Mouse (Mus musculus): ENCODE data around the gene Tnfrsf22. TPM values are rescaled to one million over a fixed set of nuclear protein-coding genes. Genes with fewer than 3 reads are reported as not detected.

The Tnfrsf22 gene
- 1.4 TPM for polyA plus RNA-seq (2014; fragmentation: Illumina TruSeq; extraction: RNeasy Lipid Tissue Mini Kit (QIAGEN cat#74804); ENCODE audit: low read depth, low replicate concordance)

DNA sequence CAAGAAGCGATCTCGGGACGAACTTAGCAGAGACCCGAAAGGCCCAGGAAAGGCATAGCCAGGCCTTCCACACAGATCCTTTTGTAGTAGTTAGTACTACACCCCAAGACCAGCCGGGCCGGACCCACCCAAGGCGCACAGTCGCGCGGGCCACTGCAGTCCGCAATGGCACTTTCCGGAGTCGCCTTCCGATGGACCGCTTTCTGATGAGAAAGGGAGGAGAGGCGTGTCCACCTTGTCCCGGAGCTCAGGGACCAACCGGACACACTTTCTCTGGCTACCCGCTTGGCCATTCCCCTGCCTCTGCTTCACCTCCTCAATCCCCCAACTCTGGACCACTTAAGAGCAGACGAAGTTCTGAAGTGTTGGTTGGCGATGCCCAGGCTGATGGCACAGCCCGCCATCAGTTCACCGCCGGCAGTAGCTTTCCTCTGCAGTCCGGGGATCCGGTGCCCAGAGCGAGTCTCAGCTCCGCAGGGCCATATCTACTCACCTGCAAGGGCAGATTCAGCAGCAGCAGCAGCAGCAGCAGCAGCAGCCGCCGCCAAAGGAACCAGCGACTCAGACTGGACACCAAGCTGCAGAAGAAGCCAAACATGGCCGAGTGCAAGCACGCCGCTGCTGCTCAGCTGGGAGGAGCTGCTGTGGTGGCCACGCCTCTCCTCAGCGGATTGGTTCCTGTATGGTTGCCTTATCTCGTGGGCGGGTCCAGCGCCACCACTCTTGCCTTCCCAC lies at the start of gene Tnfrsf22:
TSS of gene Tnfrsf22 (minus strand) at position 628 of the 735 bp plus-strand sequence.

DNA sequence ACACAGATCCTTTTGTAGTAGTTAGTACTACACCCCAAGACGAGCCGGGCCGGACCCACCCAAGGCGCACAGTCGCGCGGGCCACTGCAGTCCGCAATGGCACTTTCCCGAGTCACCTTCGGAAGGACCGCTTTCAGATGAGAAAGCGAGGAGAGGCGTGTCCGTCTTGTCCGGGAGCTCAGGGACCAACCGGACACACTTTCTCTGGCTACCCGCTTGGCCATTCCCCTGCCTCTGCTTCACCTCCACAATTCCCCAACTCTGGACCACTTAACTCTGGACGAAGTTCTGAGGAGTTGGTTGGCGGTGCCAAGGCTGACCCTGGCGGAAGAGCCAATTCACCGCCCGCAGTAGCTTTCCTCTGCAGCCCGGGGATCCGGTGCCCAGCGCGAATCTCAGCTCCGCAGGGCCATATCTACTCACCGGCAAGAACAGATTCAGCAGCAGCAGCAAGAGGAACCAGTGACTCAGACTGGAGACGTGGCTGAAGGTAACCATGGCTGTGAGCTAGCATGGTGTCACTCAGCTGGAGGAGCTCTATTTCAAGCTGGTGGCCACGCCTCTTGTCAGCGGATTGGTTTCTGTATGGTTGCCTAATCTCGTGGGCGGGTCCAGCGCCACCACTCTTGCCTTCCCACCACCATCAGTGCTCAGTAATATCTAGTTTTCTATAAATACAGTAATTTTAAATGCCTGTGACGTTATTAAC lies 36.1 kb upstream of the Tnfrsf22 start, which contains the start of gene Tnfrsf23:
TSS of gene Tnfrsf23 (minus strand) at position 514 of the 709 bp plus-strand sequence.

DNA sequence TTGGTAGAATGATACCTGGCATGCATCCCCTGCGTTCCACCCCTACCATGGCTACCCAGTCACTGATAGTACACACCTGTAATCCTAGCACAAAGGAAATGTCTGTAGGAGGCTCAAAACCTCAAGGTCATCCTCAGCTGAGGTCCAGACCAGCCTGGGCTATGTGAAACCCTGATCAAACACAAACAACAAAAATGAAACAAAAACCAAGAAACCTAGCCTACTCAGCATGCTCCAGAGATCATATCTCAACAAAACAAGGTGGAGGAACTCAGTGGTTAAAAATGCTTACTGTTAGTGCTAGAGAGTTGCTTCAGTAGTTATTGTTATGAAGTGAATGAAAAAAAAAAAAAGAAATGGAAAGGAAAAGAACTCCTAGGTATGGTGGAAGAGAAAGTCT lies 20.9 kb downstream of the Tnfrsf22 start, which contains the start of gene Tnfrsf26:
TSS of gene Tnfrsf26 (minus strand) at position 183 of the 400 bp plus-strand sequence.

DNA sequence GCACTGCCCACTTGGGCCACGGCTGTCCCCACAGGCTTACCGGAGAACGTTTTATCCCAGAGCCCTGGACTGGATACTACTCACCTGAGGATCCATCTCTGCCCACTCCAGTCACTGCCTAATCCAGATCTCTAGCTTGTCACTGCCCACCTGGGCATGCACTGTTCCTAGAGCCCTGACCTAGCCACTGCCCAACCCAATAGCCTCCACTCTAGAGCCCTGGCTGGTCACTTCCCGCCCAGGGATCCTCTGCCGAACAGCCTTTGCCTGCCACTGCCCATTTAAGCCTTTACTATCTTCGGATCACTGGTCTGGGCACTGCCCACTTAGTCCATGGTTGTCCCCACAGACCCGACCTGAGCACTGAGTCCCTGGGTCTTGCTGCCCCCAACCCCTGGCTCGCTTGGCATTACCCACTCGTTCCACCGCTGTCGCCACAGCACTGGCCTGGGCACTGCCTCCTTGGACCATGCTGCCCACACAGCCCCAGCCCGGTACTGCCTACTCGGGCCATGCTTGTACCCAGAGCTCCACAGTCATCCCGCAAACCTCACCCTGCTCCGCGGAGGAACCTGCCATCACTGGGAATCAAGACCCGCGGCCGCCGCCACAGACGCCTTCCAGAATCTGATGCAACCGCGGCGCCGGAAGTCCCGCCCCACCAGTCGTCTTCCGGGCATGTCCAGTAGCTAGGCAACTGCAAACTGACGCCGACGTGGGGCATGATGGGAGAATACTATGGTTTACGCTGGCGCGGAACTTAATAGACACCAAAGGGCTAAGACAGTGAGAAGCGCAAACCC lies 49.8 kb downstream of the Tnfrsf22 start, which contains the start of gene Cars:
TSS of gene Cars (minus strand) at position 663 of the 803 bp plus-strand sequence.

Other genes starting within 250 kb of the Tnfrsf22 start
- 22.3 TPM for gene Cdkn1c, start 188.6 kb downstream of the Tnfrsf22 start, polyA plus RNA-seq (2014; fragmentation: Illumina TruSeq; extraction: RNeasy Lipid Tissue Mini Kit (QIAGEN cat#74804); ENCODE audit: low read depth, low replicate concordance)
- gene Slc22a18, start 175.9 kb downstream of the Tnfrsf22 start, polyA plus RNA-seq (2014; fragmentation: Illumina TruSeq; extraction: RNeasy Lipid Tissue Mini Kit (QIAGEN cat#74804); ENCODE audit: low read depth, low replicate concordance), result 6.0 TPM
- 9.5 TPM for gene Phlda2, start 146.5 kb downstream of the Tnfrsf22 start, polyA plus RNA-seq (2014; fragmentation: Illumina TruSeq; extraction: RNeasy Lipid Tissue Mini Kit (QIAGEN cat#74804); ENCODE audit: low read depth, low replicate concordance)
- 81.0 TPM for gene Nap1l4, start 100.6 kb downstream of the Tnfrsf22 start, polyA plus RNA-seq (2014; fragmentation: Illumina TruSeq; extraction: RNeasy Lipid Tissue Mini Kit (QIAGEN cat#74804); ENCODE audit: low read depth, low replicate concordance)
- gene Cars, start 49.6 kb downstream of the Tnfrsf22 start, polyA plus RNA-seq (2014; fragmentation: Illumina TruSeq; extraction: RNeasy Lipid Tissue Mini Kit (QIAGEN cat#74804); ENCODE audit: low read depth, low replicate concordance), result 25.4 TPM
- gene Tnfrsf26, start 20.9 kb downstream of the Tnfrsf22 start, polyA plus RNA-seq (2014; fragmentation: Illumina TruSeq; extraction: RNeasy Lipid Tissue Mini Kit (QIAGEN cat#74804); ENCODE audit: low read depth, low replicate concordance), result 0.46 TPM
- 1.7 TPM for gene Tnfrsf23, start 36.2 kb upstream of the Tnfrsf22 start, polyA plus RNA-seq (2014; fragmentation: Illumina TruSeq; extraction: RNeasy Lipid Tissue Mini Kit (QIAGEN cat#74804); ENCODE audit: low read depth, low replicate concordance)
- gene Osbpl5, start 107.3 kb upstream of the Tnfrsf22 start, polyA plus RNA-seq (2014; fragmentation: Illumina TruSeq; extraction: RNeasy Lipid Tissue Mini Kit (QIAGEN cat#74804); ENCODE audit: low read depth, low replicate concordance), result 15.0 TPM
- 0.36 TPM for gene Mrgprg, start 117.3 kb upstream of the Tnfrsf22 start, polyA plus RNA-seq (2014; fragmentation: Illumina TruSeq; extraction: RNeasy Lipid Tissue Mini Kit (QIAGEN cat#74804); ENCODE audit: low read depth, low replicate concordance)
- 0.57 TPM for gene Mrgpre, start 134.8 kb upstream of the Tnfrsf22 start, polyA plus RNA-seq (2014; fragmentation: Illumina TruSeq; extraction: RNeasy Lipid Tissue Mini Kit (QIAGEN cat#74804); ENCODE audit: low read depth, low replicate concordance)
- gene Nadsyn1, start 173.2 kb upstream of the Tnfrsf22 start, polyA plus RNA-seq (2014; fragmentation: Illumina TruSeq; extraction: RNeasy Lipid Tissue Mini Kit (QIAGEN cat#74804); ENCODE audit: low read depth, low replicate concordance), result 9.4 TPM
- 9.7 TPM for gene Dhcr7, start 173.5 kb upstream of the Tnfrsf22 start, polyA plus RNA-seq (2014; fragmentation: Illumina TruSeq; extraction: RNeasy Lipid Tissue Mini Kit (QIAGEN cat#74804); ENCODE audit: low read depth, low replicate concordance)
- gene Gm498, start 217.2 kb upstream of the Tnfrsf22 start, polyA plus RNA-seq (2014; fragmentation: Illumina TruSeq; extraction: RNeasy Lipid Tissue Mini Kit (QIAGEN cat#74804); ENCODE audit: low read depth, low replicate concordance), result 6.6 TPM